Mouse (Mus musculus) E14TG2a.4 (cell line): ENCODE measurements around the gene Padi3.

Source experiments
- CTCF ChIP-seq: conservative IDR thresholded peaks from 2 replicates; pipeline ENCODE4 v1.5.1; 2014; ENCODE audit warnings: low read length
- NANOG ChIP-seq: IDR thresholded peaks from 2 replicates; pipeline ENCODE4 v1.6.1; 2014; ENCODE audit warnings: borderline replicate concordance, low read length, mixed read lengths
- POU5F1 ChIP-seq: IDR thresholded peaks from 2 replicates; pipeline ENCODE4 v1.6.1; 2014; ENCODE audit warnings: low read length, borderline replicate concordance

DNA sequence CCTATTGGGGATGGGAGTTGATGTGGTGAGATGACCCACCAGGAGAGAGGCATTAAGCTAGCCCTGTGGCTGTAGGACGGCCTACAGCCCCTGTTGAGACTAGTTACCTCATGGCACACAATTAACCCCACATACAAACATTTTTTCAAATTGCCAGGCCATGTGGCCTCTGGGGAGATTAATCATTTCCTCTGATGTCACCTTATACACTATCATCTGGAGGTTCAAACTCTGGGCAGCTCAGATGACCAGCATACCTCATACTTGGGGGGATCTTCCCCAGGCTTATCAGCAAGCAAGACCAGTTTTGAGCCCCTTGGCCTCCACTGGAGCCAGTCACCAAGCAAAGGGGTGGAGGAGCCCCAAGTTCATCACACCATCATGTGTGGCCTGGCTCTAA lies 32.5 kb upstream of the Padi3 start:
- TF ChIP-seq CTCF (no peak), NANOG (no peak), POU5F1 (no peak)
